Mouse (Mus musculus) liver, postnatal 0 days (tissue): Measurements from ENCODE around the gene Phf24.

Source experiments
- CTCF ChIP-seq: sonication (generic); IDR thresholded peaks from 2 replicates; pipeline ENCODE4 v1.5.1; 2016; ENCODE audit warnings: antibody characterized with exemption, low read depth
- EP300 ChIP-seq: IDR thresholded peaks from 2 replicates; pipeline ENCODE4 v1.6.1; 2016; ENCODE audit warnings: antibody characterized with exemption, low read depth, mild to moderate bottlenecking

GRCm38 (mm10) chr4:42876586-42877291, 39.7 kb upstream of the Phf24 start:
- TF ChIP-seq CTCF = peak; percentile 85
- 0 out of 2 replicates have a peak, but pooled peaks have one; percentile 13 for TF ChIP-seq EP300
